Mouse (Mus musculus): ENCODE measurements around the gene Ccdc71l. TPM values are rescaled to one million over a fixed set of nuclear protein-coding genes. Genes with fewer than 3 reads are reported as not detected.

Ccdc71l gene
- 10 to 100 TPM; 30.9 to 33.0 TPM for total RNA-seq (2021)
- long read RNA-seq, experiment 1, full-length matches to known transcripts = 81 of 81 reads
- long read RNA-seq, experiment 1, partial matches to known transcripts = 0 of 81 reads
- long read RNA-seq, experiment 1, other reads (novel, unspliced or antisense) = 0 of 81 reads
- long read RNA-seq, experiment 2, full-length matches to known transcripts = 77 of 77 reads
- long read RNA-seq, experiment 2, partial matches to known transcripts = 0 of 77 reads
- long read RNA-seq, experiment 2, other reads (novel, unspliced or antisense) = 0 of 77 reads

- DNase-seq (ENCODE audit: low spot score in 2 of 2) = peak; percentile 77 to 83
- no peak for TF ChIP-seq CTCF (conservative IDR thresholded peaks at IDR 0.05)
- Histone ChIP-seq H3K4me3 (peak within 1 kb of the TSS; percentile 90), H3K27ac (peak within 1 kb of the TSS; percentile 98)
These were observed at the start of gene Ccdc71l for GRCm38 (mm10) chr12:32378528-32379295. Ccdc71l (plus strand) TSS chr12:32378704.

DNA sequence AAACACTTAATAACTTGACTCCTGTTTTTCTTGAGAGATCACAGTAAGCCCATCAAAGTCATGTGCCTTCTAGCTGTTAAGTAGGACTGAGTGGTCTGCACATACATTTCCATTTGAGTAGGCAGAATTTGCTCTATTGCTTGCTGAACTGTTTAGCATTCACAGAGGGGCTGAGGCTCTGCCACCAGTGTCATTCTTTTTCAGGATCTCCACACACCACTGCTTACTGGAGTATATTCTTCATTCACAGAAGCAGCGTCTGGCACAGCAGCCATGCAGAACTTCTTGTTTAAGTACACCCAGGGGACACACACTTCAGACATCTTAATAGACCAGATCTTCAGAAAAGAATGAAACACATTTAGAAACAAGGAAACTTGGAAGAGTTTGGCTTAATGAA, 39.4 kb upstream of the Ccdc71l start:
- no peak for TF ChIP-seq CTCF (conservative IDR thresholded peaks at IDR 0.05)
- Histone ChIP-seq H3K27ac (no peak overlapping the region), H3K4me3 (no peak overlapping the region)
- no peak for DNase-seq (ENCODE audit: low spot score in 2 of 2)

GRCm38 (mm10) chr12:32343487-32343886, 35.0 kb upstream of the Ccdc71l start:
- no peak for DNase-seq (ENCODE audit: low spot score in 2 of 2)
- Histone ChIP-seq H3K27ac (no peak overlapping the region), H3K4me3 (no peak overlapping the region)
- TF ChIP-seq CTCF (conservative IDR thresholded peaks at IDR 0.05) = no peak

GRCm38 (mm10) chr12:32346121-32346520, 32.4 kb upstream of the Ccdc71l start:
- no peak for DNase-seq (ENCODE audit: low spot score in 2 of 2)
- Histone ChIP-seq H3K27ac (no peak overlapping the region), H3K4me3 (no peak overlapping the region)
- TF ChIP-seq CTCF (conservative IDR thresholded peaks at IDR 0.05) = no peak

- Histone ChIP-seq H3K4me3 (no peak overlapping the region), H3K27ac (no peak overlapping the region)
- DNase-seq (ENCODE audit: low spot score in 2 of 2) = no peak
- TF ChIP-seq CTCF (conservative IDR thresholded peaks at IDR 0.05) = no peak
These were observed 30.0 kb upstream of the Ccdc71l start for GRCm38 (mm10) chr12:32348493-32348892.

DNA sequence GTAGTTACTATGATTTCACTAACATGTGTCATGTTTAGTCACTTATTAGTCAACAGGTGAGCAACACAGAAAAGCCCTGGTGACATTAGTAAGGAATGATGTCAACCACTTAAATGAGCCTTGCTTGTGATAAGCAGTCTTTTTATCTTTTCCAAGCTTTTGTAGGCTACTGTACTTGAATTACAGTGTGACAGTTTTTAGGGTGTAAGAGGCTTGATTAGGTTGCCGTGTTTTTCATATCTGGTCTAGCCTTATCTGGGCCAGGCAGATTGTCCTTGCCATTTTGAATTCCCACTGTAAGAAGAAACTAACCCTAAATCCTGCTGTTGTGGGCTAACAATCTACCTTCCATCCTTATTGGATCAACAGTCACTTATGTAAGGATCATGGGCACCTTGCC, 26.6 kb upstream of the Ccdc71l start:
- no peak for TF ChIP-seq CTCF (conservative IDR thresholded peaks at IDR 0.05)
- DNase-seq (ENCODE audit: low spot score in 2 of 2) = no peak
- Histone ChIP-seq H3K4me3 (no peak overlapping the region), H3K27ac (no peak overlapping the region)

- Histone ChIP-seq H3K4me3 (peak overlapping the region; percentile 90), H3K27ac (peak overlapping the region; percentile 98)
- peak; percentile 84 for TF ChIP-seq CTCF (conservative IDR thresholded peaks at IDR 0.05)
- DNase-seq (ENCODE audit: low spot score in 2 of 2) = peak; percentile 84 to 86
These were observed 807 bp downstream of the Ccdc71l start for GRCm38 (mm10) chr12:32379296-32379725.

DNA sequence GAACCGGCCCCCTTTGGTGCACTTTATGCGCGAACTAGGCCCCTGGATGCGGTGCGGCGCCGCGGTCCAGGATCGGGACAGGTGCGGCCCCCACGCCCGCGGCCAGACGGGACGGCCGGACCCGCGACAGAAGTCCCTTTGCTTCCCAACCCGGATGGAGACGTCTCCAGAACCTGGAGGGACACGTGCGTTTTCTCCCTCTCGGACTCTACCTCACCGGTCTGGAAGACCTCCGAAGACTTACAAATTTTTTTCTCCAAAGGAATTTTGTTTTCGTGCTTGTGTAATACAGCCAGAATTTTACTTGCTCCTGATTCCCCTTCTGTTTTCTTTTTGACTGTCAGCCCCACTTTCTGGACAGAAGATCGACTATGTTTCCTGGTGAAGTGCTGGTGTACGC, 1.2 kb downstream of the Ccdc71l start:
- Histone ChIP-seq H3K27ac (peak overlapping the region; percentile 98), H3K4me3 (peak overlapping the region; percentile 90)
- TF ChIP-seq CTCF (conservative IDR thresholded peaks at IDR 0.05) = no peak; the same call in none of the 2 replicates
- no peak for DNase-seq (ENCODE audit: low spot score in 2 of 2)

DNA sequence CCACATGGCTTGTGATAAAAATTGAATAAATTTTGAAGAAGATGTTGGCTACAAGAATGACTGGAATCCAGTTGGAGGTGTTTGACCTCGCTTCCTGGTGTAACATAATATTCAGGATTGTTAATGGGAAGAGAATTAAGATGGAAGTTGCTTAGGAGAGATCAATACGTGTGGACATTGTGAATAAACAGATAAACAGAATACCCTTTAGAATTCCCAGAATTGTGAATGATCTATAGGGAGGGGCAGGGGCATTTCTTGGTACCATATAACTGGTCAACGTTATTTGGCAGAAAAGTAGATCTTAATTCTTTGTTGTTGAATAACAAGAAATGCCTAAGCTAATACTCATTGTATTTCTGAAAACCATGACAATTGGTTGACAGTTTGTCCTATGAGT, 2.0 kb downstream of the Ccdc71l start:
- TF ChIP-seq CTCF (conservative IDR thresholded peaks at IDR 0.05) = no peak
- peak overlapping the region; percentile 98 for H3K27ac ChIP-seq
- DNase-seq (ENCODE audit: low spot score in 2 of 2) = no peak
- H3K4me3 ChIP-seq = peak overlapping the region; percentile 90

- TF ChIP-seq CTCF (conservative IDR thresholded peaks at IDR 0.05) = no peak
- no peak for DNase-seq (ENCODE audit: low spot score in 2 of 2)
- Histone ChIP-seq H3K27ac (peak overlapping the region; percentile 98; the same call in 1 of the 2 replicates), H3K4me3 (peak overlapping the region; percentile 90)
These were observed 2.5 kb downstream of the Ccdc71l start for GRCm38 (mm10) chr12:32381011-32381410.

DNA sequence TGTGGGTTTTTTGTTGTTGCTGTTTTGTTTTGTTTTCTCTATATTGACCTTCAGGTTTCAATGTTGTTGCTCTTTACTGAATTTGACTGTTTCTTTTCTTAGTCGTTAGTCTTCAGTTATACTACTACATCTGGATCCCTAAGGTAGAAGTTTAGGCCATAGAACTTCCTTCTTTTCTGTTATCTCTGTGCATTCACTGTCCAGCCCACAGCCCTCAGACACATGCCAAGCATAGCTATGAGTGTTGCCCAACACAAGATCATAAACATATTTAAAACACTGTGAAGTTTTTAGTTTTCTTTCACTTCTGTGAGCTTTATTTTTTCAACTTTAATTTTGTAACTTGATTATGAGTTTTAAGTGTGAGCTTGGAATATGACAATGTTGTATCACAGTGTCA, 41.0 kb downstream of the Ccdc71l start:
- no peak for TF ChIP-seq CTCF (conservative IDR thresholded peaks at IDR 0.05)
- DNase-seq (ENCODE audit: low spot score in 2 of 2) = no peak
- no peak overlapping the region for H3K27ac ChIP-seq
- no peak overlapping the region for H3K4me3 ChIP-seq

DNA sequence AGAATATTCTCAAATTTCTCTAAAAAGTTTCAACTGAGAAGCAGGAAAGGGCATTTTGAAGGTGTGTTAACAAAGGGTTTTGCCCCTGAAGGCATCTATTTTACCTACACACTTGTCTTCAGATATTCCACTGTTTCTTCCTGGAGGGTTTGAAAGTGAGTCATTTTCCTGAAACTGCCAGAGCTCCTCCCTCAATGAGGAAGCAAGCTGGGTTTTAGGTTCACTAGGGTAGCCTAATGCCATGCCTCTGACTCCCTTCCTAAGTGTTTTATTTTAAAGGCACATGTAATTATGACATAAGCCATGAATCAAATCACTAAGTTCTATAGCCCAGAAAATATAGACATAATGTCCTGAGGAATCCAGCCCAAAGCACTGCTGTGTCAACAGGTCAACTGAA, 49.3 kb downstream of the Ccdc71l start:
- no peak overlapping the region for H3K4me3 ChIP-seq
- H3K27ac ChIP-seq = no peak overlapping the region
- TF ChIP-seq CTCF (conservative IDR thresholded peaks at IDR 0.05) = no peak
- DNase-seq (ENCODE audit: low spot score in 2 of 2) = no peak

GRCm38 (mm10) chr12:32431004-32431403, 52.5 kb downstream of the Ccdc71l start:
- DNase-seq (ENCODE audit: low spot score in 2 of 2) = no peak
- no peak overlapping the region for H3K27ac ChIP-seq
- TF ChIP-seq CTCF (conservative IDR thresholded peaks at IDR 0.05) = no peak
- no peak overlapping the region for H3K4me3 ChIP-seq

Other genes with a start within 250 kb of the Ccdc71l start
- gene Pik3cg, start 170.0 kb upstream of the Ccdc71l start, total RNA-seq (2021) = 1 to 10 TPM; 4.2 to 4.8 TPM

Measured in layer of hippocampus, adult 2 months (tissue).